In the genomic region with DNA sequence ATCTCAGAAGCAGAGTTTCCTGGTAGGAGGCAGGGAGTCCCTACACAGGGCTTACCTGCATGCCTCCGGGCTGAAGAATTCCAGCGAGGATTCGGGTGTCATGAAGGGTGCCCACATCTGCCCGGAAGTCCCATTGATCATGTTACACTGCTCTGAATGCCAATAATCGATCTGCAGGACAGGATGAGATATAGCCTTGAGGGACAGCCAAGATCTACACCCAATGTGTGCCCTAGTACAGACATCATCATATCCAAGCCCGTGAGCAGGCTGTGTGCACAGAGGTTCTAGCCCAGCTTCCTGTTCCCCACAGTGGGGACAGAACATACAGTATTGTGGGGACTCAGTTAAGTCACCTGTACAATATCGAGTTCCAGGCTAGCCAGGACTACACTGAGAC, we compare ENCODE assay signal across 16 mouse cellular contexts. TPM values are rescaled to one million over a fixed set of nuclear protein-coding genes. Genes with fewer than 3 reads are reported as not detected.
DNase-seq lines count a peak whose midpoint lies in the region; TF ChIP-seq lines count a peak whose summit lies in the region.
"Had no signal": no experiment of that assay in that cellular context is flagged by ENCODE, and none has a peak within 500 bp of the region (broad histone marks: within the 10 kb centered on the region; RNA-seq: fewer than 3 reads in every experiment).

No protein-coding gene starts in this region.

- TF ChIP-seq CTCF in gastrocnemius, adult 2 months (IDR thresholded peaks at IDR 0.05) = no peak
- no peak for TF ChIP-seq CTCF in liver, adult 2 months (IDR thresholded peaks at IDR 0.05; ENCODE audit: low read depth, low read length)

- no peak for DNase-seq in gastrocnemius, adult 2 months
- DNase-seq in gastrocnemius, adult 18-20 months (ENCODE audit: low spot score) = no peak
- DNase-seq in liver, adult 2 months (ENCODE audit: extremely low read depth, low read depth, low spot score) = peak; percentile 94
- no peak for DNase-seq in liver
- DNase-seq: adrenal gland, adult 2 months; adrenal gland, adult 8-10 months; adrenal gland, postnatal 10 days; adrenal gland, postnatal 14 days; adrenal gland, postnatal 25 days; adrenal gland, postnatal 36 days; B cell, adult 2 months; cerebellum, adult 11 months; cerebellum, adult 11-12 months; cerebellum, adult 18-20 months had no signal

- no peaks in the 10 kb centered on the region for H3K79me2 ChIP-seq in liver, adult 2 months (ENCODE audit: control insufficient read depth, insufficient read depth, low read length)

- H3K4me3 ChIP-seq in gastrocnemius, adult 2 months = no peak overlapping the region
- H3K4me3 ChIP-seq in liver, adult 2 months (ENCODE audit: insufficient read depth, low read depth, low read length) = no peak overlapping the region

- H3K27me3 ChIP-seq in liver, adult 2 months (ENCODE audit: control insufficient read depth, insufficient read depth, low read length) = no peaks in the 10 kb centered on the region
- H3K27me3 ChIP-seq: CH12.LX, Patski had no signal

- no peak for TF ChIP-seq POLR2A in liver, adult 2 months (IDR thresholded peaks at IDR 0.05; ENCODE audit: extremely low read depth, insufficient read depth, low read length)

- H3K4me1 ChIP-seq in liver, adult 2 months (ENCODE audit: control insufficient read depth, insufficient read depth, low read length) = no peaks in the 10 kb centered on the region

- H3K36me3 ChIP-seq in liver, adult 2 months (ENCODE audit: control insufficient read depth, insufficient read depth, low read length) = peaks cover 47% of the 10 kb centered on the region

- no peak overlapping the region for H3K9ac ChIP-seq in liver, adult 2 months (ENCODE audit: low read depth, low read length)

- 38% methylated on average over 7 of the region's 7 CpGs for WGBS in liver, adult 2 months

- intact Hi-C loops in gastrocnemius, adult 2 months (cut with DNase I) = no loop called here

- H3K27ac ChIP-seq in gastrocnemius, adult 2 months = 0 out of 2 replicates have a peak overlapping the region, but pooled peaks have one; percentile 31
- no peak overlapping the region for H3K27ac ChIP-seq in liver, adult 2 months (replicated peaks; ENCODE audit: insufficient read depth, low read depth, low read length)

RNA-seq across cellular contexts. Expression of gene Scarb1, which starts 43.7 kb away (rescaled TPM):
- total RNA-seq in gastrocnemius, adult 2 months (2021) = 10 to 100 TPM; 11.8 to 16.9 TPM
- 10 to 100 TPM; 10.0 to 11.0 TPM for total RNA-seq in gastrocnemius, adult 18-20 months (2021)
- total RNA-seq in liver, adult 2 months (2014; rRNA removed) = 72.4 and 108 TPM in 2 replicates
- 189 and 223 TPM in 2 replicates for polyA plus RNA-seq in liver, adult 2 months (2012; rRNA removed)
